Mouse (Mus musculus) macrophage (primary cell): ENCODE results near the gene Zfp72. TPM values are rescaled to one million over a fixed set of nuclear protein-coding genes. Genes with fewer than 3 reads are reported as not detected.

Experiments used
- H3K27ac ChIP-seq: fragments of 350-480 bp; formaldehyde crosslinking; 2 replicates; pipeline ENCODE4 v1.9.0; 2021
- H3K36me3 ChIP-seq: fragments of 350-480 bp; formaldehyde crosslinking; 2 replicates; pipeline ENCODE4 v1.9.0; 2021; ENCODE audit errors: inconsistent target
- H3K4me3 ChIP-seq: fragments of 350-480 bp; formaldehyde crosslinking; 2 replicates; pipeline ENCODE4 v1.9.0; 2021; ENCODE audit errors: inconsistent target
- H3K79me2 ChIP-seq: fragments of 350-480 bp; formaldehyde crosslinking; 2 replicates; pipeline ENCODE4 v1.9.0; 2021; ENCODE audit errors: inconsistent target
- WGBS: methylation state at CpG from one replicate; pipeline ENCODE4 v1.1.7; 2026; ENCODE audit warnings: inconsistent platforms; ENCODE audit not compliant: missing documents; 5-methylcytosine and 5-hydroxymethylcytosine counted together
- polyA plus RNA-seq: library from polyadenylated mRNA; stranded (reverse); fragments of 250-400 nt; gene quantifications from 3 replicates; pipeline ENCODE4 v1.2.4, GENCODE M21; 2018; ENCODE audit warnings: inconsistent platforms
- total RNA-seq, 78 experiments: library from RNA; depleted of rRNA; stranded (reverse); fragments of 250-400 nt; gene quantifications; 1 replicate in 9 of 78; 2 replicates in 24 of 78; 3 replicates in 43 of 78; 4 replicates in 2 of 78; pipeline ENCODE4 v1.2.4; 2018; ENCODE audit warnings: inconsistent platforms in 56 of 78

The Zfp72 gene
- total RNA-seq (2018; cell fraction: chromatin; rRNA removed), result 1 to 10 TPM in 16 of 26 experiments, under 1 TPM in 10; 0.25 to 5.5 (median 1.7) TPM
- total RNA-seq (2018; cell fraction: cytosol; rRNA removed), result 1 to 10 TPM in 19 of 26 experiments, under 1 TPM in 7; 0.19 to 3.4 (median 2.2) TPM
- 1 to 10 TPM in 15 of 26 experiments, under 1 TPM in 11; 0.16 to 6.6 (median 1.4) TPM for total RNA-seq (2018; cell fraction: nucleus; rRNA removed)
- 2.0 to 2.5 TPM (median 2.4 TPM) in 3 replicates for polyA plus RNA-seq

DNA sequence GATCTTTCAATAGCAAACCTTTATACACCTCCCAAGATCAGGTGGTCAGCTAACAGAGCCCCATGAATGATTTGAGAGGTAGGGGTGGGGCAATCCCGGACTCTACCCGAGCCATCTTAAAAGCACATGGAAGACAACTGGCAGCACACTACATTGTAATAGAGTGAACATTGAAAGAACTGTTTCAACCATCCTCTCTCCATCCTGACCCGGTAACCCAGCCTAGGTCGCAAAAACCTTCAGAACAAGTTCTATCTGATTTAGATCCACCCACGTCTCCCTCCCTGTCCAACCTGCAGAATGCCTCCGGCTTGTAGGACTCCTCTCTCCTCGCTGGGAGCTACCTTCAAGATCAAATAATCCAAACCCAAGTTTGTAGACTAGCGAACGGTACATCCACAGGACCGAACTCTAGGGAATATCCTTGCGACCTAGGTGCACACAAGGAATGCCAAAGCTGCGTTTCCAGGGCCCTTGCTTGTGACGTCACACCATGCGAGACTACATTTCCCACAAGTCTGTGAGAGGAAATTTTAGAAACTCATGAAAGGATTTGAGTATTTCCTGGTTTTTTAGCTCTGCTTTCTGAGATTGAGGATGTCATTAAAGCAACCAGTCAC, at the start of gene Zfp72:
Zfp72 (minus strand) TSS at position 466 of the 620 bp plus-strand sequence.
- 4% methylated on average over 14 of the region's 14 CpGs for WGBS
- H3K4me3 ChIP-seq, result peak within 1 kb of the TSS; percentile 87
- peaks cover 15% of the 10 kb centered on the region; the same call in 1 of the 2 replicates for H3K79me2 ChIP-seq
- H3K36me3 ChIP-seq, result no peaks in the 10 kb centered on the region
- 0 out of 2 replicates have a peak within 1 kb of the TSS, but pooled peaks have one; percentile 15 for H3K27ac ChIP-seq

- Histone ChIP-seq H3K4me3 (no peak overlapping the region), H3K79me2 (no peaks in the 10 kb centered on the region), H3K36me3 (no peaks in the 10 kb centered on the region), H3K27ac (no peak overlapping the region)
- 30% methylated on average over 19 of the region's 19 CpGs for WGBS
Observed at GRCm38 (mm10) chr13:74439895-74440294, 49.3 kb upstream of the Zfp72 start.

DNA sequence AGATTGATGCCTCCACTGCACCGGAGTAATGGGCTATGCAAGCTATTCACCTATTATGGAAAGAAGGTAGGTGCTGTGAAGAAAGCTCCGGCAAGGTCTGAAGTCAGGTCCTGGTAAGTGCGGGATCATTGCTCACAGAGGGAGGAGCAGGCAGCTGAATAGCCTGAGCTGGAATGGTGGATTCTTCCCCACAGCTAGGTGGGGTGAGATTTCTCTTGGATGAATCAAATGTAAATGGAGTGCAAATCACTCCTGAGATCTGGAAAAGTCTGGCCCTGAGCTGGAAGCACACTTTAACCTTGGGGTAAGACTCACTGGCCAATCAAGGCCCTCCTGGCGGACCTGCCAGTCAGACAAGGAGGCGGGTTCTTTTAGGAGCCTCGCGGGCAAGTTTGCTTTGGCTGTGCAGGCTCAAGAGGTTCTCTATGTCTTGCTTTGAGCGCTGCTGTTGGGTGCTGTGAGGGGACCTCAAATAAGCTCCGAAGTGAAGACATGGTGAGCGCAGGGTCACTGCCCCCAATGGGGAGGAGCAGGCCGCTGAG, 8.7 kb upstream of the Zfp72 start, which contains the start of gene Ftl1-ps1:
Ftl1-ps1 (plus strand) TSS at position 397 of the 542 bp plus-strand sequence.
- WGBS, result 43% methylated on average over 11 of the region's 11 CpGs
- Histone ChIP-seq H3K27ac (no peak within 1 kb of the TSS), H3K79me2 (no peaks in the 10 kb centered on the region), H3K4me3 (no peak within 1 kb of the TSS), H3K36me3 (no peaks in the 10 kb centered on the region)

GRCm38 (mm10) chr13:74391156-74391555, 520 bp upstream of the Zfp72 start:
- Histone ChIP-seq H3K4me3 (no peak overlapping the region), H3K27ac (no peak overlapping the region), H3K79me2 (peaks cover 15% of the 10 kb centered on the region; the same call in 1 of the 2 replicates), H3K36me3 (no peaks in the 10 kb centered on the region)
- WGBS, result 60% methylated on average over 2 of the region's 2 CpGs

- WGBS, result 65% methylated on average over 6 of the region's 6 CpGs
- Histone ChIP-seq H3K79me2 (peaks cover 15% of the 10 kb centered on the region; the same call in 1 of the 2 replicates), H3K27ac (no peak overlapping the region), H3K4me3 (peak overlapping the region; percentile 87), H3K36me3 (no peaks in the 10 kb centered on the region)
Observed at GRCm38 (mm10) chr13:74389730-74390129, 906 bp downstream of the Zfp72 start.

GRCm38 (mm10) chr13:74382289-74382688, 8.3 kb downstream of the Zfp72 start:
- H3K4me3 ChIP-seq, result no peak overlapping the region
- H3K79me2 ChIP-seq, result no peaks in the 10 kb centered on the region
- WGBS, result 82% methylated on average over 3 of the region's 3 CpGs
- no peak overlapping the region for H3K27ac ChIP-seq
- H3K36me3 ChIP-seq, result no peaks in the 10 kb centered on the region

DNA sequence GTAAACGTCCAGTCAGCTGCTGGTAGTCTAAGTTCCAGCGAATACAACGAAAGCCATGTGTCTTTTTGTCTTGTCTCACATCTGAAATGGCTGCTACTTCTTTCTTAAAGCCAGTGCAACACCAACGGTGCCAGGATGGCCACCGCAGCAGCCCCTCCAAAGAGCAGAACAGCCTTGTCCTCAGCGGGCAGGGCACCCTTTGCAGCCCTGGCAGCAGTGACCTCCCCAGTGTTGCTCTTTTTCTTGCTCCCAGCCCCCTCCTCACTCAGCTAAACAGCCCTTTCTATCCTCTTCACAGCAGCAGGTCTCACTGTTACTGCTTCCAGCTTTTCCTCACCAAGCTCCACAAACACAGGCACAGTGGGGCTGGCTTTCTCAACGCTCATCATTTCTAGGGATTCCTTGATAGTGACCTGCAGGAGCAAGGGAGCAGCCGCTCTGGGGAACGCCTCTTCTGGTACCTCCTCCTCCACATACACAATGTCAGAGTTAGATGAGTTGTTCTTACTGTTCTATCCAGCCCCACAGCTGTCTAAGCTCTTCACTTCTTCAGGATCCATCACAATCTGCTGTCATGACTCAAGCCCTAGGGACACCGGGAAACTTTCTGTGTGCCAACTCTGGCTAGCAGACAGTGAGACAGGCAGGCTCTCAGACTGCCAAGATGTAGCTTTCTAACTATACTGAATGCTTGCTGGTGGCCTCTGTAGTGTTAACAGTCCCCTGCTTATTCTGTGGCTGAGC, 8.9 kb downstream of the Zfp72 start:
- no peak overlapping the region for H3K27ac ChIP-seq
- no peaks in the 10 kb centered on the region for H3K36me3 ChIP-seq
- WGBS, result 89% methylated on average over 10 of the region's 10 CpGs
- H3K79me2 ChIP-seq, result no peaks in the 10 kb centered on the region
- H3K4me3 ChIP-seq, result no peak overlapping the region

DNA sequence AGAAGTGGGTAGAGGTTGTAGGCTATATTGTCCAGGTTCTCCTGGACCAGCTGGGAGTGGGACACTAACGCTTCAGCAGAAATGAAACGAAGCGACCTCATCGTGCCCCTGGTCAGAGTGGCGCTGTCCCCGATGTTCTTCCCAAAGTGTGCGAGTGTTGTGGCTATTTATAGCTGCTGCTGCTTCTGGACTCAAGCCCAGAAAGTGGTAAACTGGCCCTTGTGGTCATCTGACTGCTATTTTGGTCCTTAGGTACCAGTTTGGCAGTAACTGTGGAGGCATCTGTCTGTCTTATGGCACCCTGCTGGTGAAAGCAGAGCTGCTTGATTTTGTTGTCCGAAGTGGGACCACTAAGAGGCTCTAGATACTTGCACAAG, 26.8 kb downstream of the Zfp72 start, which contains the start of gene Lrrc14b:
Lrrc14b (minus strand) TSS at position 147 of the 377 bp plus-strand sequence.
- H3K27ac ChIP-seq, result peak within 1 kb of the TSS; percentile 28
- WGBS, result 20% methylated on average over 8 of the region's 8 CpGs
- peaks cover 5% of the 10 kb centered on the region; the same call in 1 of the 2 replicates for H3K36me3 ChIP-seq
- H3K79me2 ChIP-seq, result peaks cover 6% of the 10 kb centered on the region; the same call in 1 of the 2 replicates
- H3K4me3 ChIP-seq, result no peak within 1 kb of the TSS

DNA sequence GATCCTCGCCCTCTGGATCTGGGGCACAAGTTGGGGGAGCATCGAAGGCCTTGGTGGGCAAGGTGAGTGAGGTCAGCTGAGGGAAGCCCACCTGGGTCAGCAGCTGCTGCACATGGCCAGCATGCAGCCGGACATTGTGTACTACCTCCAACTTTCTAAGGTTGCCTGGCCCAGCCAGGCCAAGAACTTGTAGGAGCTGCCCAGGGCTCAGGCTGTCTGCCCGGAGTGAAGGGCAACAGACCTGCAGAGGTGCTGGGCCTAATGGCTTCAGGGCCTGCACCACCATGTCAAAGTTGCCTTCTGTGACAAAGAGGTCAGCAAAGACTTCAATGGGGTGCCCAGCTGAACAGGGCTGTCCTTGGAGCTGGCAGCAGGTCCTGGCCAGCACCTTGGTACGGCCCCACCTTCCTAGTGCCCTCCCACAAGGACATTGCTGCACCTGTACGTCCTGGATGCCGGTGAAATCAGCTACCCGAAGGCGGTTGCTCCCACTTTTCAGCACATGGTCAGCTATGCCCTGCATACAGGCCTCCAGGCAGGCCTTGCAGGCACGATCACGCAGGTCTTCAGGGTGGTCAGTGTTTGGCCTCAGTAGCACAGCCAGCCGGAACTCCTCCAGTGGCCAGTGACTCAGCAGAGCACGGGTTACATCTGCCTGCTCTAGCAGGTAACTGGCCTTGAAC, 27.3 kb downstream of the Zfp72 start:
- H3K79me2 ChIP-seq, result peaks cover 7% of the 10 kb centered on the region; the same call in 1 of the 2 replicates
- peaks cover 8% of the 10 kb centered on the region; the same call in 1 of the 2 replicates for H3K36me3 ChIP-seq
- WGBS, result 79% methylated on average over 13 of the region's 13 CpGs
- H3K4me3 ChIP-seq, result no peak overlapping the region
- peak overlapping the region; percentile 28 for H3K27ac ChIP-seq

DNA sequence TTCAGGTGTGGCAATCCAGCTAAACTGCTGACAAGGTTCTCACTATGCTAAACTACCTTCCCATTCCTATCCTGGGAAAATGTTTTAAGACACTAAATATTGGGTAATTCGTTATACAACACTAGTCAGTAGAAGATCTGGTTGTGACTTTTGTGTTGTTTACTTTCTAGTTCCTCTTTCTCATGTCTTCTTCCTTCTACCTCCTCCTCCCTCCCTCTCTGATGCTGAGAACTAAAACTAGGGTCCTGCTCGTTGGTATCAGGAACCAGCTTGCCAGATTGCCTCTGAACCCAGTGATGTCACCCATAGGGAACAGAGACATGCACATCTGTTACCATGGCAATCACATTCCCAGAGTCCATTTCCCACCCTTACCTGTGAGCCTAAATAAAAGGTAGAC, 28.4 kb downstream of the Zfp72 start:
- peaks cover 17% of the 10 kb centered on the region; the same call in 1 of the 2 replicates for H3K79me2 ChIP-seq
- H3K27ac ChIP-seq, result peak overlapping the region; percentile 17
- WGBS, result 0% methylated on average over 2 of the region's 2 CpGs
- no peak overlapping the region for H3K4me3 ChIP-seq
- peaks cover 12% of the 10 kb centered on the region; the same call in 1 of the 2 replicates for H3K36me3 ChIP-seq

DNA sequence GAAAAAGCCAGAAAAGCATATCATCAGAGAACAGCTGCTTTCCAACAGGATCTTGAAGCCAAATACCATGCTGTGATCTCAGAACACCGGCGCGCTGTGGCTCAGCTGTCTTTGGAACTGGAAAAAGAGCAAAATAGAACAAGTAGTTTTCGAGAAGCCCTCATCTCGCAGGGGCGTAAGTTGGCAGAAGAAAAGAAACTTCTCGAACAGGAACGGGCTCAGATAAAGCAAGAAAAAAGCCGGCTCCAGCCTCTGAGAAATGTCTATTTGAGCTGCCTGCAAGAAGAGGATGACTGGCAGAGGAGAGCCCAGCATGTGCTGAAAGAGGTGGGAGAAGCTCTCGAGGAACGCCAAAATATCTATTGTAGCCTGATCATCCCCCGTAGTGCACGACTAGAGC, 34.1 kb downstream of the Zfp72 start:
- WGBS, result 97% methylated on average over 13 of the region's 13 CpGs

DNA sequence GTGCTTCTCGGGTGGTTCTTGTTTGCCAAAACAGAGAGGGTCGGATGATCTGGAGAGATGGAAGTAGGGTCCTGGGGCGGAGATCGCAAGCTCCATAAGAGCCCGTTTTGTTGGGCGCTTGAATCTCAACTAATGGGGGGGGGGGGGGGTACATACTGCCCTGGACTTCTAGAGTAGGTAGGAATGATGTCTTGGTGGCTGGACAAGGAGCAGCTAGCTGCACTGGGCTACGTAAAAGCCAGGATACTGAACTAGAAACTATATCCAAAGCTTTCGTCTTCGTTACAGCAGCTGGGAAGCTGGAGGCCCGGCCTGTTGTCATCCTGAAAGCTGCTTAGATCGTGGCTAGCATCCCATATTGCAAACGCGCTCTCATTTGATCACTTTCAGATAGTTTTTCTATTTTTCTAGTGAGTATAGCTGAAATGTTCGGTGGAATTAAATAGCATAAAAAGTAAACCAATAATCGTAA, 40.2 kb downstream of the Zfp72 start:
- Histone ChIP-seq H3K79me2 (peaks cover 95% of the 10 kb centered on the region), H3K4me3 (peak overlapping the region; percentile 83), H3K36me3 (peaks cover 20% of the 10 kb centered on the region), H3K27ac (peak overlapping the region; percentile 75)
- 2% methylated on average over 14 of the region's 15 CpGs for WGBS

More for the DNA sequence above, 34.1 kb downstream of the Zfp72 start:
- no peak overlapping the region for H3K27ac ChIP-seq
- H3K79me2 ChIP-seq, result peaks cover 64% of the 10 kb centered on the region
- H3K36me3 ChIP-seq, result peaks cover 41% of the 10 kb centered on the region
- no peak overlapping the region for H3K4me3 ChIP-seq

DNA sequence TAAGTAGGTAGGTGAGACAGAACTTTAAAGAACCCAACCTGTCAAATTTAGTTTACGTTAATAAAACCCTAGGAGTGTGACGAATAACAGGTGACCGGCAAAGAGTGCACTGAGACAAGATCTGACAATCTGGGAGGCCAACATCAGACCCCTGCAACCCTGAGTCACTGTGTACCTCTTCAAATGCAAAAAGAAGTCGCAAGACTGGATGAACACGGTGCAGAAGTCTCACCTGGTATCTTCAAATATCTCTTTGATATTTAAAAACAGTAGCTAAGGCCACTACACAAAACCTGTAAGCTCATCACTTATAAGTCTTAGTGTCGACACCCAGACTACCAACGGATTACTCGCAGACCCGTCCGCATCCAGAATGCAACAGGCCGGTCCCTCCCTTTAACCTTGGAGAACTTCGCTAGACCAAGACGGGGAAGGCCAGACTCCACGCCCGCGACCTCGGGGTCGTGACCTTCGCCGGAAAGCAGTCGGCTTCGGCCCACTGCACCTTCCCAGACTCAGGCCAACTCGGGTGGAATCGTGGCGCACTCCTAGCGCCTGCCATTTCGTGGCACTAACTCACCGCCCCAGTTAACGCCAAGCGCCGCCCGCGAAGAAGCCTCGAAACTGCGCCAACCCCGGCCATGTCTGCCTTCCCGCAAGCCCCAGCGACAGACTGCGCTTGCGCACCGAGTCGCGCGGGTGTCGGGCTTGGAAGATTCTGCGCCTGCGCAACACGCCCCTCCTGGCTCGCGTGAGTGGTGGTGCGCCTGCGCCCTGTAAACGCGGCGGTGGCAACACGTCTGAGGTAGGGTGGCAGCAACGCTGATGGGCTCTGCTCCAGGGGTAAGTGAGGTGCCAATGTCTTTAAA, 40.8 kb downstream of the Zfp72 start, which contains the start of the genes Sdha and Ccdc127:
Sdha (minus strand) TSS at position 715 of the 869 bp plus-strand sequence.
Ccdc127 (plus strand) TSS at position 744 of the 869 bp plus-strand sequence.
- WGBS, result 2% methylated on average over 57 of the region's 57 CpGs
- peak within 1 kb of the TSS; percentile 75 for H3K27ac ChIP-seq
- peaks cover 20% of the 10 kb centered on the region for H3K36me3 ChIP-seq

More for the DNA sequence above, 40.8 kb downstream of the Zfp72 start, which contains the start of the genes Sdha and Ccdc127:
- peak within 1 kb of the TSS; percentile 83 for H3K4me3 ChIP-seq
- H3K79me2 ChIP-seq, result peaks cover 99% of the 10 kb centered on the region
